Mouse (Mus musculus) spleen, embryonic (tissue): Measurements from ENCODE around the gene Nfia.

ENCODE experiments used
- CTCF ChIA-PET: fragments of 350-600 bp; sonication (Branson Sonifier 250); formaldehyde crosslinking; loops from one replicate; lab custom pipeline; 2022; lab: Charles Lee

Gene Nfia

DNA sequence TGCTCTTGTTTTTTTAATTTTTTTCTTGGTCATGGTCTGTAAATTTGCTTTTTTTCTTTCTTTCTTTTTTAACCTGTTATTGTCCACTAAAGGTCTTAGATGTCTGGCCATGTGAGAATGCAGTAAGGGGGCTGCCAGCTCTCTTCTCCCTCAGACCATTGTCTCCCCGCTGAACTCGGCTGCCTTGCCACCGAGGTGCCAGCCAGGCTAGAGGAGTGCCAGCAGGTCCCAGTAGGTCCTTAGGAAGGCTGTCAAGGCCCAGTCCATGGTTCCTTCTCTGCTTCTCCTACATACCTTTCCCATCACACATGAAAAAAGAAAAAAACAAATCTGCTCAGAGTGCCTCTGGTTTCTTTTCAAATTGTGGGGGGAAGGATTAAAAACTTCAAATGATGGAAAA lies 345.6 kb downstream of the Nfia start:
- CTCF ChIA-PET = no interaction called here

DNA sequence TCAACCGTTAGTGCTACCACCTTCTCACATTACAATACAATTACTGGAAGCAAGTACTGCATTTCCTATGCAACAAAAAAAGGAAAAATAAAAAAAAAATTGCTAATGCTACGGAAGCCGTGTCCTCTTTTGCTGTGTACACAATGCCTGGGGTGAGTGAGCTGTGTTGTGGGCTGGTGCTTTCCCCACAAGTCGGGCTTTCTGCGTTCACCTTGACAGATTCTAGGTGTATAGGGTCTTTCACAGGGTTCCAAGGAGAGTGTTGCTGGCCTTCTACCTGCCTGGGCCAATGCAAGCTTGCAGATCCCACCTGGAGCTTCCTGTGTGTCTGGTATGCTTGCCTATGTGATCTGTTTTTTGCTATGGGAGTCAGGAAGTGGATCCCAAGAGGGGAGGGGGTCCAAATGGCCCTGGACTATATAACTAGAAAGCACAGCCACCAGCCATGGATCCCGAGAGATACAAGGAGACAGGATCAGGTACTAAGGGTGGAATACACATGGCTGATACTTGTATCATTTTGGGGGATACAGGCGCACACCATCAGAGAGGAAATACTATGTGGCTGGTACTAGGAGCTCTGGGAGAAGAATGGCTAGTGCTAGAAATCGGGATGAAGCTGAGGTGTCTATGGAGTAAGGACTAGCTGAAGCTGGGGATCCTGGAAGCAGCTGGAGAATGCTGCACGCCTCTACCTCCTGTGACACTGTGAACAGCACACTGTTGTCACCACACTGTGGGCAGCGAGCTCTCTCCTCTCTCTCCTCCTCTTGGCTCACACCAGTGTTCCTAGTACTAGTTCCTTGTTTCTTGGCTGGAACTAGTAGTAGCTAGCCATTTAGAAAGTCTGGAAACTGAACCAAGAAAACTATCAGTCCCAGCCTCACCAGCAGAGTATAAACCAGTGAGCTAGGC lies 346.5 kb downstream of the Nfia start:
- CTCF ChIA-PET = no interaction called here

DNA sequence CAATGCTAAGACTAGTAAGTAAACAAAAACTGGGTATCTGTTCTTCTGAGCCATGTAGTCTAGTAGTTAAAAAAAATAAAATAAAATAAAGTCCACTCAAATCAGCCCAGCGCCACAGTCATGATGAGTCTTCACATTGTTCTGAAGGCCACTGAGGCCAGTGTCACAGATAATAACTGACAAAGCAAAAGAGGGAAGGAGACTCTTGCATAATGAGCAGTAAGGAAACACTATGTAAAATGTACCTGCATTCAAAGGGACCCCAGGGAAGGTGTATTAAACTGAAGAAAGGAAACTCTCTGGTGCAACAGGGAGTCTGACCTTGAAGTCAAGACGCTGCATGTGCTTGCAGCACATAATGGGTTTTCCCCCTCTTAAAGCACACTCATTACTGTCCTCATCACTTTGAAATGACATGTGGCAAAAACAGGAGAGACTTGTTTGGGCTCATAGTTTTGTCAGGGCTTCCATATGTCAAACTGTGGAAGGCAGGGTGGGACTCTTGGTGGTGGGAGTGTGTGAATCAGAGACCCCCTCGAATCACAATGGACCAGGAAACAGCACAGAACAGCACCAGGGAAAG lies 347.5 kb downstream of the Nfia start:
- CTCF ChIA-PET = no interaction called here

DNA sequence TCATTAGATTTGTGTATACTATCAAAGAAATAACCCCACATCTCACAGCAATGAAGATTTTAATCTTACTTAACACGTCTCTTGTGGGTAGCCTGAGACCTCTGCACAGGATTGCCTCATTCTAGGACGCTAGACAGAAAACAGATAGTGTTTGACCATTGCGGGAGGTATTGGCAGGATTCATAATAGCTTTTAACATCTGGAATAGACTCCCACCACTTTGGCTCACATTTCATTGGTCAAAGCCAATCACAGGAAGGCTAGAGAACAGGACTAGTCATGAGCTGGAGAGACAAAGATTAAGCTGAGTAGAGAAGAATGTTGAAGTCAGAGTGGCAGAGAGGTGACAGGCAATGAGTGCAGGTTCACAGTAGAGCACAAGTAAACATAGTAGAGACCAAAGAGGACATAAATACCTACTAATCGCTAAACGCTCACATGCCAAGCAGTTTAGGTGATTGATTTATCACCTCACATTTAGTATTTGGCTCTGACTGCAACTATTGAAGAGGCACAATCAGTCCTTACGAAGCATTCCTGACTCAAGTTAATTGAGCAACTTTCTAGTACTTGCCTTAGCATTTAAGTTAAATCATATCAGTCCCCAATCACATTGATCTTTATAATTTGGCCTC lies 348.3 kb downstream of the Nfia start:
- CTCF ChIA-PET = no interaction called here

DNA sequence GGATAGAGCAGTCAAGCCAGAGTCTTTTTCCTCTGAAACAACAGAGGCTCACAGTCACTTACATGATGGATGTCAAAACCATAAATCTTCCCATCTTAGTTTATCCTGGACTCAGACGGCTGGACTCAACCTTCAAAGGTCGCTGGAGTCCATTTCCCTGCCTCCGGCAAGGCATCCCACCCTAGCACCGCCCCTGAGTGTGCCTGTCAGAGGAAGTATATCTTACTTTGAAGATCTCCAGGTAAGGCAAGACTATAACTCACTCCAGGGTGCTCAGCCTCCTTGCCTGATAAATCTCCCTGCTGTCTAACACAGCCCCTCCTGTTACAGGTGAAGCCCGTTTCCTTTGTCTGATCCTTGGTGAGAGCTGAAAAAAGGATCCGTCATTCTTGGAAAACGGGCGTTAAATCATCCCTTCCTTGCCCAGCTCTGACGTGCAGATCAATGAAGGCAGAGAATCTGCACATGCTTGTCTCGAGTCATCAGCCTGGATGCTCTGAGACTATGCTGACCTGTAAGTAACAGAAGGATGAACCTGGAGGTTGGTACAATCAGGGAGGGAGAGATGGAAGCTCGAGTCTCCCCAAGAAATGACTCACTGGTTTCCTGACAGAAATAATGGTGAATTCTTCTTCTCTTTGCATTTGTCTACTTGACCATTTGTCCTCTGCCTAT lies 353.6 kb downstream of the Nfia start:
- CTCF ChIA-PET = no interaction called here

DNA sequence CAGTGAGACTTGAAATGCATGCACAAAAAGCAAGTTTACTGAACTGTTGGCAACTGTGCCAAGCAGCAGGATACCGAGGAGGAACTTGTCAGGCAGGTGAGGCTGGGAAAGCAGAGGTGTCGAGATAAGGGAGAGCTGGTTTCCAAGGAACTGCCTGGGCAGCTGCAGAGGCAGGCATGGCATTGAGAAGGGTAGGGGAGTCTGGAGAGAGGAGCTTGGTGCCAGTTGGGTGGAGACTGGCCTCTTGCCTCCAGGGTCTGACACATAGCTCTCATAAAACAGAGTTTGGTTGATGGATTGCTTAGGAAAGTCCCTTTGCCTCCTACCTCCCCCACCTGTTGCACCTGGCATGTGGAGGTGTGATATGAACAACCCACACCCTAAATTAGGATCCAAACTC lies 358.3 kb downstream of the Nfia start:
- CTCF ChIA-PET = no interaction called here

DNA sequence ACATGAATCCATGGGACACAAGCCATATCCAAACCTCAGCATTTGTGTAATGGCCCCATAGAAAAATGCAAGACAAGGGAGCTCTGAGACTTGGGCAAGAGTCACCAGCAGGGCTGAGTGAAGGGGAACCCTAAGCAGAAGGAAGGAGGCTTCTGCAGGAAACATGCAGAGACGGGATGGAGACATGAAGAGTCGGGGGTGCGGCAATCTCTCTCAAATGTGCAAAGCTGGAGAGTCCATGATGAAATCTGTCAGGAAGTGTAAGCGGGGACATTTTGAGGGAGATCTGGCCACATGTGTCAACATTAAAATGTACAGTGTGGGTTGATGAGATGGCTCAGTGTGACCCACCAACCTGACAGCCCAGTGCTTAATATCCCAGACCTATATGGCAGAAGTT lies 361.5 kb downstream of the Nfia start:
- CTCF ChIA-PET = no interaction called here

DNA sequence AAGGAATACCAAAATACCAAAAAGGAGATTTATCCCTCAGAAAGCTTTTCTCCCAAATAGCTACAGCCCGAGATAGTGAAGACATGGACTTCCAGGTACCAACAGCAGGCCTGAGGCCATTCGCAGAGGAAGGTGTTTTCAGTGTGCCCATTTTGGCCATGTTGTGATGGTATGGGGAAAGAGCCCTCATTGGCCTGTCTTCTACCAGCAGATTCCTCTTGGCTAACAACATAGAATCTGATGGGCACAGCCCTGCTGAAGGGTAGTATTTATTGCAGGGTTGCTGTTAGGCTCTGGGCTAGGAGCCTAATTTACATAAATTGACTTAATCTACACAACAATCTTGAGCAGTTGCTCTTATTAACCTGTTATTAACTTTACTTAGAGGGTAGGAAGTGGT lies 363.5 kb downstream of the Nfia start:
- CTCF ChIA-PET = no interaction called here

DNA sequence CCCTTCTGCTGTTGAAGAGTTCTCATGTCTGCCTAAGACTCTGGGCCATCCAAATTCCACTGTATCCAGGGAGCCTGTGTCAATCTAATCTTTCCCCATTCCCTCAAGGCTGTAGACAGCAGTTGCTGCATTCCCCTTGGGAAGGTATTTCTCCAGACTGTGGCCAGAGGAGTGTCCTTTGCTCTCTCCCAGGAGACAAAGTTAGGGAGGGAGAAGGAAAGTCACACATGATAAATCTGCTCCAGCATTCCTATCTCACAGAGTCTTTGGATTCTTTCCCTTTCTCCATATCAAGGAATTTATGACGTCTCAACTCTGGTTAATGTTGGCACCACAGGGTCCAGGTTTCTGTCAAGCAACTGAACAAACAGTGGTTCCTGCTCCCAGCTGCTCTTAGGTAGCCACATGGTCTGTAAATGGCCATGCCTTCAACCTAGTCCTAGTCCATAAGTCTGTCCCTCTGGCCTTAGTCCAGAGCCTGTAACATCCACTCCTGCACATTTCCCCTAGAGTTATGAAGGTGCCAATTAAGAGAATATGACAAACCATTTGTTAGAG lies 370.4 kb downstream of the Nfia start:
- CTCF ChIA-PET = no interaction called here

DNA sequence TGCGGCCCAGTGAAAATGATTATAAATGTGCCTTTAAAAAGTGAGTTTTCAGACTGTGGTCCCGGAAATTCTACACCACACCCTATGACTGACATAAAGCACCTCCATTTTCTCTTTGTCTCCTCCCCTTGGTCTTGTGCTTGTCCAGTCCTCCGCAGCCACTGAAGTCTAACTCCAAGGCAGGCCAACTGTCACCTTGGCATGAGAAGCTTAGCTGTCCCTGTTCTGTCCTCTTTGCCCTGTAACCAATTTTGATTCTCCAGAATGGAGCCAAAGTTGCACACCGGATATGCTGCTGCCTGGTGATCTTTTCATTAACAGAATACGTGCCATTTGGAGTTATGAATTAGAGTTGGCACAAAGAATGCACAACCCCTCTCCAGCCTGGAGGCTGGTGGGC lies 378.0 kb downstream of the Nfia start:
- CTCF ChIA-PET = no interaction called here

DNA sequence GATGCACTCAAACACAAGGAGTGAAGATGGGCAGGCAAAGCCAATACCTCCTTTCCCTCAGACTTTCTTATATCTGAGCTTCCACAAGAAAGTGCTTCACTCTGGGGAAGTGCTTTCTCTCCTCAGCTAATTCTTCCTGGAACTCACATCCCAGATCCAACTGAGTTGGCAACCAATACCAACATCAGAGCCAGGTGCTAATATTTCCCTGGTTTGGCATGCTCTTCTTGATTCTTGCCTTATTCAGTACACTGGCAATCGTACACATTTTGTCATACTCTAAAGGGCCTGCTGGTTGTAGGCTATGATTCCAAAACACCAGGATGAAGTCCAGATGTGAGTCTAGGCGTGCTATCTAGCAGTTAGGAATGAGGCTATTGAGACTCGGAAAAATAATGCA lies 385.4 kb downstream of the Nfia start:
- CTCF ChIA-PET = no interaction called here

DNA sequence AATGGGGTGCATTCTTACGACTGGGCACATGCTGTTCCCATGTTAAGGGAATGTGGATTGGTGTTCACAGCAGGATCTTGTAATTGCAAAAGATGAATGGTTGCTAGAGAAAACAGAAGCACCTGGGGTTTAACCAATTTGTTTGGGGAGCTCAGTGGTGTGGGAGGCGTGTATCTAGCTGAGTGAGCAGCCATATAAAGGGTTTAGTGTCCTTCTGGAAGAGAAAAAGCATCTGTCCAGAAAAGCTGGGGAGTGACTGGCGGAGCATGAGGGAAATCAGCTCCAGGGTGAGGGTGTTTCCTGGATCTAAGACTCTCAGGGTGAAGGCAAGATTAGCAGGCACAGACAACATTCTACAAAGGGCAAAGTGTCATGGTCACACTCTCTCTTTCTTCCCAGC lies 393.8 kb downstream of the Nfia start:
- CTCF ChIA-PET = no interaction called here
